Mouse (Mus musculus): Measurements from ENCODE around the gene Pmf1. TPM values are rescaled to one million over a fixed set of nuclear protein-coding genes. Genes with fewer than 3 reads are reported as not detected.
A peak's percentile ranks its signal among the peaks of the same experiment; 100 is the strongest.
"Not testable (repeated sequence)": the region's sequence is repeated elsewhere in the genome, so short reads cannot be mapped to it uniquely, and the experiment has no call there.

Pmf1 gene
- polyA plus RNA-seq, 1 experiment from 2014 or later, result 64.3 TPM

- Histone ChIP-seq H3K27me3 (ENCODE audit: insufficient read depth, low read length) (no peaks in the 10 kb centered on the region), H3K36me3 (replicated peaks; ENCODE audit: insufficient read depth, low read length) (peaks cover 16% of the 10 kb centered on the region), H3K9ac (replicated peaks) (0 out of 2 replicates have a peak overlapping the region, but pooled peaks have one; percentile 19), H3K4me1 (ENCODE audit: insufficient read depth) (peaks cover 28% of the 10 kb centered on the region), H3K4me2 (ENCODE audit: low read depth, low read length) (peak overlapping the region; percentile 60), H3K4me3 (ENCODE audit: low read depth, low read length) (peak overlapping the region; percentile 13; the same call in 1 of the 2 replicates), H3K27ac (ENCODE audit: low read depth) (0 out of 2 replicates have a peak overlapping the region, but pooled peaks have one; percentile 34), H3K9me3 (ENCODE audit: low read length) (no peaks in the 10 kb centered on the region)
- ATAC-seq (peak; percentile 61), DNase-seq (peak; percentile 57)
- TF ChIP-seq EP300 (IDR thresholded peaks at IDR 0.05; ENCODE audit: low read depth), result no peak
- peak; percentile 67 for TF ChIP-seq CTCF (IDR thresholded peaks at IDR 0.05; ENCODE audit: low read depth)
- 16% methylated on average over 24 of the region's 27 CpGs for WGBS (ENCODE audit: insufficient replicate concordance)
These were observed 30.6 kb upstream of the Pmf1 start for GRCm38 (mm10) chr3:88440500-88441381.

- Histone ChIP-seq H3K36me3 (replicated peaks; ENCODE audit: insufficient read depth, low read length) (peaks cover 20% of the 10 kb centered on the region), H3K9me3 (ENCODE audit: low read length) (no peaks in the 10 kb centered on the region), H3K4me2 (ENCODE audit: low read depth, low read length) (no peak overlapping the region), H3K27ac (ENCODE audit: low read depth) (no peak overlapping the region), H3K4me1 (ENCODE audit: insufficient read depth) (peaks cover 28% of the 10 kb centered on the region), H3K4me3 (ENCODE audit: low read depth, low read length) (no peak overlapping the region), H3K27me3 (ENCODE audit: insufficient read depth, low read length) (no peaks in the 10 kb centered on the region), H3K9ac (replicated peaks) (no peak overlapping the region)
- 61% methylated on average over 4 of the region's 4 CpGs for WGBS (ENCODE audit: insufficient replicate concordance)
- no peak for TF ChIP-seq CTCF (IDR thresholded peaks at IDR 0.05; ENCODE audit: low read depth)
- no peak for TF ChIP-seq EP300 (IDR thresholded peaks at IDR 0.05; ENCODE audit: low read depth)
- DNase-seq (no peak), ATAC-seq (no peak)
These were observed 29.5 kb upstream of the Pmf1 start for GRCm38 (mm10) chr3:88439582-88439981.

- Histone ChIP-seq H3K27me3 (ENCODE audit: insufficient read depth, low read length) (no peaks in the 10 kb centered on the region), H3K4me3 (ENCODE audit: low read depth, low read length) (no peak overlapping the region), H3K4me2 (ENCODE audit: low read depth, low read length) (no peak overlapping the region), H3K9ac (replicated peaks) (0 out of 2 replicates have a peak overlapping the region, but pooled peaks have one; percentile 16), H3K36me3 (replicated peaks; ENCODE audit: insufficient read depth, low read length) (peaks cover 20% of the 10 kb centered on the region), H3K27ac (ENCODE audit: low read depth) (no peak overlapping the region), H3K9me3 (ENCODE audit: low read length) (no peaks in the 10 kb centered on the region), H3K4me1 (ENCODE audit: insufficient read depth) (peaks cover 21% of the 10 kb centered on the region)
- ATAC-seq (no peak), DNase-seq (no peak)
- TF ChIP-seq CTCF (IDR thresholded peaks at IDR 0.05; ENCODE audit: low read depth) (no peak), EP300 (IDR thresholded peaks at IDR 0.05; ENCODE audit: low read depth) (no peak)
- WGBS (ENCODE audit: insufficient replicate concordance), result 68% methylated on average over 10 of the region's 10 CpGs
These were observed 27.3 kb upstream of the Pmf1 start for GRCm38 (mm10) chr3:88437454-88437853.

- Histone ChIP-seq H3K4me3 (ENCODE audit: low read depth, low read length) (0 out of 2 replicates have a peak overlapping the region, but pooled peaks have one; percentile 6), H3K4me1 (ENCODE audit: insufficient read depth) (peaks cover 17% of the 10 kb centered on the region), H3K27me3 (ENCODE audit: insufficient read depth, low read length) (no peaks in the 10 kb centered on the region), H3K9ac (replicated peaks) (0 out of 2 replicates have a peak overlapping the region, but pooled peaks have one; percentile 16), H3K9me3 (ENCODE audit: low read length) (no peaks in the 10 kb centered on the region), H3K36me3 (replicated peaks; ENCODE audit: insufficient read depth, low read length) (peaks cover 20% of the 10 kb centered on the region), H3K4me2 (ENCODE audit: low read depth, low read length) (peak overlapping the region; percentile 58; the same call in 1 of the 2 replicates), H3K27ac (ENCODE audit: low read depth) (no peak overlapping the region)
- DNase-seq (peak; percentile 60), ATAC-seq (peak; percentile 35)
- no peak for TF ChIP-seq EP300 (IDR thresholded peaks at IDR 0.05; ENCODE audit: low read depth)
- peak; percentile 61 for TF ChIP-seq CTCF (IDR thresholded peaks at IDR 0.05; ENCODE audit: low read depth)
- 18% methylated on average over 29 of the region's 29 CpGs for WGBS (ENCODE audit: insufficient replicate concordance)
These were observed 26.5 kb upstream of the Pmf1 start for GRCm38 (mm10) chr3:88436395-88437201.

- Histone ChIP-seq H3K4me1 (ENCODE audit: insufficient read depth) (peaks cover 9% of the 10 kb centered on the region), H3K36me3 (replicated peaks; ENCODE audit: insufficient read depth, low read length) (peaks cover 20% of the 10 kb centered on the region), H3K9me3 (ENCODE audit: low read length) (no peaks in the 10 kb centered on the region), H3K27ac (ENCODE audit: low read depth) (no peak overlapping the region), H3K9ac (replicated peaks) (no peak overlapping the region), H3K4me3 (ENCODE audit: low read depth, low read length) (no peak overlapping the region), H3K4me2 (ENCODE audit: low read depth, low read length) (no peak overlapping the region), H3K27me3 (ENCODE audit: insufficient read depth, low read length) (no peaks in the 10 kb centered on the region)
- DNase-seq, result no peak
- ATAC-seq, result no peak
- 63% methylated on average over 10 of the region's 10 CpGs for WGBS (ENCODE audit: insufficient replicate concordance)
- TF ChIP-seq EP300 (IDR thresholded peaks at IDR 0.05; ENCODE audit: low read depth), result no peak
- no peak for TF ChIP-seq CTCF (IDR thresholded peaks at IDR 0.05; ENCODE audit: low read depth)
These were observed 25.4 kb upstream of the Pmf1 start for GRCm38 (mm10) chr3:88435515-88435914.

DNA sequence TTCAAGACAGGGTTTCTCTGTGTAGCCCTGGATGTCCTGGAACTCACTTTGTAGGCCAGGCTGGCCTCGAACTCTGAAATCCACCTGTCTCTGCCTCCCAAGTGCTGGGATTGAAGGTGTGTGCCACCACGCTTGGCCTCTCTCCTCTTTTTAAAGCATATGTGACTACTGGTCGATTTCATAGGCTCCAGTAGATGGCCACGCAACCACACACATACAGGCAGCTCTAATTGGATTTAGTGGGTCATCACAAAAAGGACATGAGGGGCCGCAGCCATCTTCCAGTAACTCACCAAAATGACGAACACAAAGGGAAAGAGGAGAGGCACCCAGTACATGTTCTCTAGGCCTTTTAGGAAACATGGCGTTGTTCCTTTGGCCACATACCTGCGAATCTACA is 18.5 kb upstream of the Pmf1 start:
- TF ChIP-seq CTCF (IDR thresholded peaks at IDR 0.05; ENCODE audit: low read depth), result peak; percentile 43
- H3K27me3 ChIP-seq (ENCODE audit: insufficient read depth, low read length); H3K27ac ChIP-seq (ENCODE audit: low read depth); H3K36me3 ChIP-seq (replicated peaks; ENCODE audit: insufficient read depth, low read length); DNase-seq; ATAC-seq; H3K4me2 ChIP-seq (ENCODE audit: low read depth, low read length); H3K9me3 ChIP-seq (ENCODE audit: low read length); H3K9ac ChIP-seq (replicated peaks); H3K4me3 ChIP-seq (ENCODE audit: low read depth, low read length): not testable (repeated sequence)
- peaks cover 14% of the 10 kb centered on the region for H3K4me1 ChIP-seq (ENCODE audit: insufficient read depth)
- 73% methylated on average over 8 of the region's 8 CpGs for WGBS (ENCODE audit: insufficient replicate concordance)
